10 mouse cellular contexts compared by ENCODE assay signal in genomic region chr4:154925413-154925812, GRCm38 (mm10). TPM values are rescaled to one million over a fixed set of nuclear protein-coding genes. Genes with fewer than 3 reads are reported as not detected.
DNase-seq lines count a peak whose midpoint lies in the region; TF ChIP-seq lines count a peak whose summit lies in the region.
"Had no signal": no experiment of that assay in that cellular context is flagged by ENCODE, and none has a peak within 500 bp of the region (broad histone marks: within the 10 kb centered on the region; RNA-seq: fewer than 3 reads in every experiment).

No protein-coding gene starts in this region.

- TF ChIP-seq POLR2A in brain, embryonic 14.5 days (IDR thresholded peaks at IDR 0.05; ENCODE audit: borderline replicate concordance, extremely low read depth, insufficient read depth, insufficient read length, poor library complexity, severe bottlenecking): no peak

- H3K4me3 ChIP-seq in gastrocnemius, adult 2 months: no peak overlapping the region
- H3K4me3 ChIP-seq: hindbrain, embryonic 15.5 days had no signal

- no peak overlapping the region for H3K27ac ChIP-seq in gastrocnemius, adult 2 months
- H3K27ac ChIP-seq: hindbrain, embryonic 15.5 days; macrophage had no signal

- intact Hi-C loops in gastrocnemius, adult 2 months (cut with DNase I): no loop called here

- peak; percentile 59 for TF ChIP-seq CTCF in gastrocnemius, adult 2 months (IDR thresholded peaks at IDR 0.05)
- TF ChIP-seq CTCF in brain, embryonic 14.5 days (IDR thresholded peaks at IDR 0.05; ENCODE audit: borderline replicate concordance, extremely low read depth, insufficient read depth, insufficient read length): peak; percentile 39; the same call in 1 of the 2 replicates

- no peak for DNase-seq in gastrocnemius, adult 2 months
- DNase-seq in gastrocnemius, postnatal 4 days (ENCODE audit: low spot score in 2 of 2): no peak
- DNase-seq in A20 (ENCODE audit: low read depth, low spot score) (peak; percentile 68), MN1 (ENCODE audit: low spot score) (no peak)
- no peak for DNase-seq in brain, embryonic 14.5 days (ENCODE audit: low read depth)
- DNase-seq in lung, postnatal 4 days: peak; percentile 18 to 35
- DNase-seq in urinary bladder, postnatal 4 days (ENCODE audit: low spot score in 2 of 2): no peak
- DNase-seq in left cerebral cortex, adult 18-20 months (ENCODE audit: low spot score in 2 of 2): no peak

RNA-seq across cellular contexts. Expression of gene Tnfrsf14, which starts 3.0 kb away (rescaled TPM):
- total RNA-seq in gastrocnemius, adult 2 months (2021): 1 to 10 TPM; 1.1 to 2.5 TPM
- total RNA-seq in gastrocnemius, postnatal 4 days (2021): 1 to 10 TPM; 3.2 to 4.3 TPM
- polyA plus RNA-seq in brain, embryonic 14.5 days (2012; rRNA removed): 0.79 and 1.8 TPM in 2 replicates
- 1 to 10 TPM; 2.0 to 2.1 TPM for total RNA-seq in left cerebral cortex, adult 18-20 months (2021)

RNA-seq across cellular contexts. Expression of gene Fam213b, which starts 26.5 kb away (rescaled TPM):
- total RNA-seq in gastrocnemius, adult 2 months (2021): 100 to 1,000 TPM in 1 of 2 experiments, 10 to 100 TPM in 1; 67.9 to 100 TPM
- total RNA-seq in gastrocnemius, postnatal 4 days (2021): 100 to 1,000 TPM; 100 to 112 TPM
- polyA plus RNA-seq in brain, embryonic 14.5 days (2012; rRNA removed): 28.9 and 30.7 TPM in 2 replicates
- 10 to 100 TPM; 67.7 to 70.2 TPM for total RNA-seq in left cerebral cortex, adult 18-20 months (2021)

RNA-seq across cellular contexts. Expression of gene Hes5, which starts 35.3 kb away (rescaled TPM):
- not detected for total RNA-seq in gastrocnemius, adult 2 months (2021)
- under 1 TPM; 0.49 to 0.67 TPM for total RNA-seq in gastrocnemius, postnatal 4 days (2021)
- 76.0 and 114 TPM in 2 replicates for polyA plus RNA-seq in brain, embryonic 14.5 days (2012; rRNA removed)
- 10 to 100 TPM; 35.7 to 36.1 TPM for total RNA-seq in left cerebral cortex, adult 18-20 months (2021)
- polyA plus RNA-seq: macrophage had no signal

RNA-seq across cellular contexts. Expression of gene Pank4, which starts 38.5 kb away (rescaled TPM):
- 10 to 100 TPM; 33.8 to 43.6 TPM for total RNA-seq in gastrocnemius, adult 2 months (2021)
- 10 to 100 TPM; 27.4 to 29.9 TPM for total RNA-seq in gastrocnemius, postnatal 4 days (2021)
- 68.0 and 95.5 TPM in 2 replicates for polyA plus RNA-seq in brain, embryonic 14.5 days (2012; rRNA removed)
- total RNA-seq in left cerebral cortex, adult 18-20 months (2021): 10 to 100 TPM; 38.3 to 46.8 TPM

RNA-seq across cellular contexts. Expression of gene Mmel1, which starts 56.0 kb away (rescaled TPM):
- not detected for total RNA-seq in gastrocnemius, adult 2 months (2021)
- under 1 TPM; 0.34 to 0.62 TPM for total RNA-seq in gastrocnemius, postnatal 4 days (2021)
- polyA plus RNA-seq in brain, embryonic 14.5 days (2012; rRNA removed): 0.29 and 0.30 TPM in 2 replicates
- total RNA-seq in left cerebral cortex, adult 18-20 months (2021): under 1 TPM; 0.60 to 0.70 TPM
- polyA plus RNA-seq: macrophage had no signal

Comparison
In these comparisons a context has a peak if more than half of its experiments do, and no peak if none do; other contexts are left out.
1. DNase-seq: peak in A20 (single experiment) and lung, postnatal 4 days (2 of 2); none in gastrocnemius, adult 2 months (single experiment), gastrocnemius, postnatal 4 days (0 of 2), brain, embryonic 14.5 days (single experiment), urinary bladder, postnatal 4 days (0 of 2), MN1 (single experiment) and left cerebral cortex, adult 18-20 months (0 of 2).
2. RNA of gene Hes5, which starts 35.3 kb away (total RNA-seq): 35.7 to 36.1 TPM in left cerebral cortex, adult 18-20 months; 0.49 to 0.67 TPM in gastrocnemius, postnatal 4 days and not detected in gastrocnemius, adult 2 months; every median in the first group is over 10 times any median in the second.